Comparison of ENCODE assay signal across 24 mouse cellular contexts in genomic region chr6:137114859-137115258, GRCm38 (mm10). TPM values are rescaled to one million over a fixed set of nuclear protein-coding genes. Genes with fewer than 3 reads are reported as not detected.
DNase-seq lines count a peak whose midpoint lies in the region; ATAC-seq and TF ChIP-seq lines count a peak whose summit lies in the region.
"Had no signal": no experiment of that assay in that cellular context is flagged by ENCODE, and none has a peak within 500 bp of the region (broad histone marks: within the 10 kb centered on the region; RNA-seq: fewer than 3 reads in every experiment).

No protein-coding gene starts in this region.

- no peak for TF ChIP-seq POLR2A in lung, adult 2 months (IDR thresholded peaks at IDR 0.05; ENCODE audit: borderline replicate concordance, extremely low read depth, low read depth, low read length)

- peak; percentile 72 for DNase-seq in heart, adult 11 months
- peak; percentile 52 for DNase-seq in 3T3-L1 (ENCODE audit: low read depth, low spot score)
- peak; percentile 27 for DNase-seq in NIH3T3 (ENCODE audit: low read depth)
- DNase-seq in limb, embryonic 10.5 days (ENCODE audit: low spot score), result peak; percentile 3
- no peak for DNase-seq in T-cell, adult 2 months (ENCODE audit: low spot score)
- no peak for DNase-seq in lung, adult 2 months
- DNase-seq: adrenal gland, adult 2 months; adrenal gland, adult 8-10 months; adrenal gland, postnatal 10 days; adrenal gland, postnatal 14 days; adrenal gland, postnatal 25 days; B cell, adult 2 months; cerebellum, adult 11 months; cerebellum, adult 11-12 months; cerebellum, adult 18-20 months; cerebellum, adult 2 months; cerebellum, adult 8-10 months had no signal

- 70% methylated on average over 7 of the region's 7 CpGs for WGBS in heart, embryonic 11.5 days (ENCODE audit: insufficient replicate concordance)
- 90% methylated on average over 7 of the region's 7 CpGs for WGBS in limb, embryonic 10.5 days
- 73% methylated on average over 7 of the region's 7 CpGs for WGBS in intestine, postnatal 0 days
- WGBS in lung, adult 2 months, result 69% methylated on average over 7 of the region's 7 CpGs

- H3K9ac ChIP-seq in heart, embryonic 11.5 days (ENCODE audit: low read depth, low read length), result no peak overlapping the region
- H3K9ac ChIP-seq in intestine, postnatal 0 days (ENCODE audit: low read depth, low read length), result no peak overlapping the region

- TF ChIP-seq CTCF in intestine, postnatal 0 days (IDR thresholded peaks at IDR 0.05; ENCODE audit: low read depth), result no peak
- TF ChIP-seq CTCF in lung, adult 2 months (IDR thresholded peaks at IDR 0.05; ENCODE audit: insufficient read depth, low read length), result no peak

- H3K27me3 ChIP-seq in heart, embryonic 11.5 days (ENCODE audit: control insufficient read depth, insufficient read depth, low read length), result no peaks in the 10 kb centered on the region
- no peaks in the 10 kb centered on the region for H3K27me3 ChIP-seq in limb, embryonic 10.5 days (ENCODE audit: low read depth, poor library complexity, severe bottlenecking)
- no peaks in the 10 kb centered on the region for H3K27me3 ChIP-seq in intestine, postnatal 0 days (replicated peaks; ENCODE audit: control insufficient read depth, insufficient read depth, low read length)
- H3K27me3 ChIP-seq: CH12.LX, Patski had no signal

- H3K36me3 ChIP-seq in heart, embryonic 11.5 days (ENCODE audit: control insufficient read depth, insufficient read depth, low read length), result no peaks in the 10 kb centered on the region
- H3K36me3 ChIP-seq in limb, embryonic 10.5 days, result no peaks in the 10 kb centered on the region
- H3K36me3 ChIP-seq in intestine, postnatal 0 days (ENCODE audit: control insufficient read depth, insufficient read depth), result no peaks in the 10 kb centered on the region
- H3K36me3 ChIP-seq: G1E had no signal

- H3K4me3 ChIP-seq in heart, embryonic 11.5 days (ENCODE audit: low read depth, low read length), result no peak overlapping the region
- H3K4me3 ChIP-seq in limb, embryonic 10.5 days, result no peak overlapping the region
- no peak overlapping the region for H3K4me3 ChIP-seq in intestine, postnatal 0 days (ENCODE audit: low read depth, low read length)
- no peak overlapping the region for H3K4me3 ChIP-seq in lung, adult 2 months (replicated peaks; ENCODE audit: extremely low read depth, low read depth, low read length)

- no peaks in the 10 kb centered on the region for H3K9me3 ChIP-seq in heart, embryonic 11.5 days (replicated peaks; ENCODE audit: control insufficient read depth, low read length)
- no peaks in the 10 kb centered on the region for H3K9me3 ChIP-seq in limb, embryonic 10.5 days (replicated peaks)
- no peaks in the 10 kb centered on the region for H3K9me3 ChIP-seq in intestine, postnatal 0 days (ENCODE audit: control insufficient read depth)

- ATAC-seq in heart, embryonic 11.5 days (replicated peaks; ENCODE audit: insufficient number of reproducible peaks, low FRiP score, low TSS enrichment), result no peak
- no peak for ATAC-seq in intestine, postnatal 0 days
- ATAC-seq: activated CD4-positive, CD25-positive, alpha-beta regulatory T cell, adult 4 months; CD4-positive, CD25-positive, alpha-beta regulatory T cell, adult 4 months; Patski had no signal

- H3K27ac ChIP-seq in heart, embryonic 11.5 days (ENCODE audit: low read depth, low read length), result no peak overlapping the region
- H3K27ac ChIP-seq in limb, embryonic 10.5 days, result no peak overlapping the region
- no peak overlapping the region for H3K27ac ChIP-seq in intestine, postnatal 0 days (ENCODE audit: low read depth, low read length)

- no peak overlapping the region for H3K4me2 ChIP-seq in heart, embryonic 11.5 days
- H3K4me2 ChIP-seq in intestine, postnatal 0 days (replicated peaks; ENCODE audit: low read depth), result no peak overlapping the region

- peaks cover 10% of the 10 kb centered on the region for H3K4me1 ChIP-seq in heart, embryonic 11.5 days (ENCODE audit: control insufficient read depth, insufficient read depth, low read length)
- no peaks in the 10 kb centered on the region for H3K4me1 ChIP-seq in limb, embryonic 10.5 days
- peaks cover 2% of the 10 kb centered on the region; the same call in 1 of the 2 replicates for H3K4me1 ChIP-seq in intestine, postnatal 0 days (replicated peaks; ENCODE audit: control insufficient read depth, insufficient read depth, low read length)
- H3K4me1 ChIP-seq in lung, adult 2 months (ENCODE audit: control insufficient read depth, insufficient read depth, low read length), result peaks cover 8% of the 10 kb centered on the region

RNA-seq across cellular contexts. Expression of gene Rerg, which starts 55.4 kb away (rescaled TPM):
- polyA plus RNA-seq in heart, embryonic 11.5 days (2014; fragmentation: Nextera tagmentation; extraction: Ambion mirVana), result 4.4 and 4.6 TPM in 2 replicates
- polyA plus RNA-seq in limb, embryonic 10.5 days (2016; fragmentation: Nextera tagmentation; extraction: Ambion mirVana), result 1.2 and 1.3 TPM in 2 replicates
- polyA plus RNA-seq in intestine, postnatal 0 days (2015; fragmentation: Nextera tagmentation; extraction: Ambion mirVana), result 11.6 and 11.8 TPM in 2 replicates
- 9.2 and 14.8 TPM in 2 replicates for polyA plus RNA-seq in lung, adult 2 months (2012; rRNA removed)
- polyA plus RNA-seq: activated CD4-positive, CD25-positive, alpha-beta regulatory T cell, adult 4 months; CD4-positive, CD25-positive, alpha-beta regulatory T cell, adult 4 months; G1E had no signal

Comparison
In these comparisons a context has a peak if more than half of its experiments do, and no peak if none do; other contexts are left out.
1. DNase-seq: peak in heart, adult 11 months (single experiment), 3T3-L1 (single experiment), NIH3T3 (single experiment) and limb, embryonic 10.5 days (single experiment); none in T-cell, adult 2 months (single experiment) and lung, adult 2 months (single experiment).